Mouse (Mus musculus) olfactory bulb, adult 2 months (tissue): Measurements from ENCODE around the gene Ola1.

ENCODE experiments used
- CTCF ChIP-seq: fragments of 200-500 bp; IDR thresholded peaks from 2 replicates; pipeline ENCODE4 v1.5.1; 2012; ENCODE audit warnings: low read depth, mild to moderate bottlenecking, low read length, moderate library complexity; ENCODE audit not compliant: insufficient read depth
- POLR2A ChIP-seq: fragments of 200-500 bp; IDR thresholded peaks from 2 replicates; pipeline ENCODE4 v1.6.1; 2012; ENCODE audit warnings: mild to moderate bottlenecking, low read depth, low read length, moderate library complexity; ENCODE audit not compliant: insufficient read depth

- TF ChIP-seq POLR2A (no peak), CTCF (no peak)
These were observed 131.1 kb downstream of the Ola1 start for GRCm38 (mm10) chr2:73087641-73088040.
